24 mouse cellular contexts compared by ENCODE assay signal in genomic region chr8:72565970-72566369, GRCm38 (mm10).
"Had no signal": no experiment of that assay in that cellular context is flagged by ENCODE, and none has a peak within 500 bp of the region (broad histone marks: within the 10 kb centered on the region; RNA-seq: fewer than 3 reads in every experiment).

No protein-coding gene starts in this region.

- H3K27ac ChIP-seq: heart, adult 2 months; heart, embryonic 13.5 days; heart, embryonic 15.5 days; hindbrain, embryonic 13.5 days; hindbrain, embryonic 15.5 days; hindbrain, postnatal 0 days; limb, embryonic 13.5 days; limb, embryonic 15.5 days; liver, embryonic 12.5 days had no signal

- H3K4me2 ChIP-seq: heart, embryonic 11.5 days; heart, embryonic 13.5 days; heart, embryonic 15.5 days; hindbrain, embryonic 13.5 days; hindbrain, embryonic 15.5 days; limb, embryonic 13.5 days; limb, embryonic 15.5 days; liver, embryonic 12.5 days had no signal

- H3K9ac ChIP-seq: heart, embryonic 13.5 days; heart, embryonic 15.5 days; hindbrain, embryonic 13.5 days; hindbrain, embryonic 15.5 days; limb, embryonic 13.5 days; limb, embryonic 15.5 days; liver, embryonic 12.5 days had no signal

- H3K9me3 ChIP-seq: heart, embryonic 13.5 days; heart, embryonic 15.5 days; hindbrain, embryonic 13.5 days; hindbrain, embryonic 15.5 days; limb, embryonic 13.5 days; limb, embryonic 15.5 days; liver, embryonic 12.5 days had no signal

- H3K4me3 ChIP-seq: heart, adult 2 months; heart, embryonic 13.5 days; heart, embryonic 15.5 days; hindbrain, embryonic 13.5 days; hindbrain, embryonic 15.5 days; limb, embryonic 13.5 days; limb, embryonic 15.5 days; liver, embryonic 12.5 days had no signal

- ATAC-seq: hindbrain, postnatal 0 days; intestine, embryonic 16.5 days; liver, embryonic 12.5 days had no signal

- H3K27me3 ChIP-seq: heart, embryonic 13.5 days; heart, embryonic 15.5 days; hindbrain, embryonic 13.5 days; hindbrain, embryonic 15.5 days; limb, embryonic 13.5 days; limb, embryonic 15.5 days; liver, embryonic 12.5 days had no signal

- DNase-seq: gastrocnemius, postnatal 14 days; gastrocnemius, postnatal 36 days; heart, adult 11 months; heart, adult 2 months; heart, postnatal 14 days; heart, postnatal 36 days; kidney, adult 11 months; kidney, adult 2 months; kidney, adult 9 months; kidney, postnatal 10 days; kidney, postnatal 25 days; layer of hippocampus, adult 9-11 months; layer of hippocampus, postnatal 36 days; left cerebral cortex, postnatal 4 days had no signal
